11 mouse cellular contexts compared by ENCODE assay signal in genomic region chr17:88159851-88160676, GRCm38 (mm10).
DNase-seq lines count a peak whose midpoint lies in the region; ATAC-seq and TF ChIP-seq lines count a peak whose summit lies in the region.
"Had no signal": no experiment of that assay in that cellular context is flagged by ENCODE, and none has a peak within 500 bp of the region (broad histone marks: within the 10 kb centered on the region; RNA-seq: fewer than 3 reads in every experiment).

No protein-coding gene starts in this region.

- no peak for ATAC-seq in lung, embryonic 16.5 days (ENCODE audit: low read depth)
- no peak for ATAC-seq in hindbrain, postnatal 0 days

- H3K4me2 ChIP-seq in lung, embryonic 16.5 days (ENCODE audit: low read depth, low read length): peak overlapping the region; percentile 12; the same call in 1 of the 2 replicates
- peak overlapping the region; percentile 45 for H3K4me2 ChIP-seq in hindbrain, postnatal 0 days (ENCODE audit: low read depth, low read length)

- no peaks in the 10 kb centered on the region for H3K9me3 ChIP-seq in lung, embryonic 16.5 days (ENCODE audit: control insufficient read depth, low read length)
- H3K9me3 ChIP-seq in hindbrain, postnatal 0 days (ENCODE audit: low read length): no peaks in the 10 kb centered on the region

- no peak overlapping the region for H3K9ac ChIP-seq in lung, embryonic 16.5 days (ENCODE audit: low read length)
- H3K9ac ChIP-seq in hindbrain, postnatal 0 days (replicated peaks; ENCODE audit: low read length): no peak overlapping the region

- no peaks in the 10 kb centered on the region for H3K36me3 ChIP-seq in lung, embryonic 16.5 days (ENCODE audit: control insufficient read depth, insufficient read depth, low read length)
- no peaks in the 10 kb centered on the region for H3K36me3 ChIP-seq in hindbrain, postnatal 0 days (ENCODE audit: insufficient read depth, low read length)

- H3K4me3 ChIP-seq in lung, embryonic 16.5 days (ENCODE audit: low read length): peak overlapping the region; percentile 12; the same call in 1 of the 2 replicates
- H3K4me3 ChIP-seq in lung, adult 2 months (replicated peaks; ENCODE audit: extremely low read depth, low read depth, low read length): no peak overlapping the region
- peak overlapping the region; percentile 14; the same call in 1 of the 2 replicates for H3K4me3 ChIP-seq in hindbrain, postnatal 0 days (ENCODE audit: low read length)
- no peak overlapping the region for H3K4me3 ChIP-seq in gastrocnemius, adult 2 months
- H3K4me3 ChIP-seq: megakaryocyte, embryonic 14.5 days had no signal

- TF ChIP-seq CTCF in lung, adult 2 months (IDR thresholded peaks at IDR 0.05; ENCODE audit: insufficient read depth, low read length): no peak
- TF ChIP-seq CTCF in hindbrain, postnatal 0 days (IDR thresholded peaks at IDR 0.05; ENCODE audit: low read depth): no peak
- TF ChIP-seq CTCF in gastrocnemius, adult 2 months (IDR thresholded peaks at IDR 0.05): no peak

- no peaks in the 10 kb centered on the region for H3K4me1 ChIP-seq in lung, embryonic 16.5 days (replicated peaks; ENCODE audit: control insufficient read depth, insufficient read depth, low read length)
- no peaks in the 10 kb centered on the region for H3K4me1 ChIP-seq in lung, adult 2 months (ENCODE audit: control insufficient read depth, insufficient read depth, low read length)
- no peaks in the 10 kb centered on the region for H3K4me1 ChIP-seq in hindbrain, postnatal 0 days (ENCODE audit: insufficient read depth, low read length)
- H3K4me1 ChIP-seq: megakaryocyte, embryonic 14.5 days had no signal

- H3K27ac ChIP-seq in lung, embryonic 16.5 days (ENCODE audit: low read length): no peak overlapping the region
- no peak overlapping the region for H3K27ac ChIP-seq in hindbrain, postnatal 0 days
- no peak overlapping the region for H3K27ac ChIP-seq in gastrocnemius, adult 2 months

- DNase-seq in cerebellum, postnatal 25 days: peak; percentile 8 to 14
- no peak for DNase-seq in cerebellum, adult 8-10 months
- DNase-seq in lung, adult 2 months: no peak
- DNase-seq in hindbrain, postnatal 0 days (ENCODE audit: low spot score): no peak
- DNase-seq in gastrocnemius, adult 2 months: no peak
- DNase-seq in spleen, postnatal 4 days (ENCODE audit: low spot score in 2 of 2): no peak
- no peak for DNase-seq in kidney, postnatal 14 days
- DNase-seq: B cell, adult 2 months; kidney, adult 18-20 months had no signal

- 57% methylated on average over 19 of the region's 19 CpGs for WGBS in lung, embryonic 16.5 days
- 73% methylated on average over 19 of the region's 19 CpGs for WGBS in lung, adult 2 months
- 49% methylated on average over 19 of the region's 19 CpGs for WGBS in hindbrain, postnatal 0 days

- TF ChIP-seq POLR2A in lung, adult 2 months (IDR thresholded peaks at IDR 0.05; ENCODE audit: borderline replicate concordance, extremely low read depth, low read depth, low read length): no peak

- intact Hi-C loops in gastrocnemius, adult 2 months (cut with DNase I): no loop called here

- H3K27me3 ChIP-seq in lung, embryonic 16.5 days (ENCODE audit: control insufficient read depth, insufficient read depth, low read depth, low read length): no peaks in the 10 kb centered on the region
- no peaks in the 10 kb centered on the region for H3K27me3 ChIP-seq in hindbrain, postnatal 0 days (ENCODE audit: insufficient read depth, low read length)
- H3K27me3 ChIP-seq: megakaryocyte, embryonic 14.5 days had no signal

Comparison
In these comparisons a context has a peak if more than half of its experiments do, and no peak if none do; other contexts are left out.
1. DNase-seq: peak in cerebellum, postnatal 25 days (2 of 2); none in cerebellum, adult 8-10 months (single experiment), lung, adult 2 months (single experiment), hindbrain, postnatal 0 days (single experiment), gastrocnemius, adult 2 months (single experiment), spleen, postnatal 4 days (0 of 2) and kidney, postnatal 14 days (single experiment).
2. H3K4me3 ChIP-seq: peak in lung, embryonic 16.5 days (single experiment) and hindbrain, postnatal 0 days (single experiment); none in lung, adult 2 months (single experiment) and gastrocnemius, adult 2 months (single experiment).